Mouse (Mus musculus): Measurements from ENCODE around the gene Rpl29.

Rpl29 gene

DNA sequence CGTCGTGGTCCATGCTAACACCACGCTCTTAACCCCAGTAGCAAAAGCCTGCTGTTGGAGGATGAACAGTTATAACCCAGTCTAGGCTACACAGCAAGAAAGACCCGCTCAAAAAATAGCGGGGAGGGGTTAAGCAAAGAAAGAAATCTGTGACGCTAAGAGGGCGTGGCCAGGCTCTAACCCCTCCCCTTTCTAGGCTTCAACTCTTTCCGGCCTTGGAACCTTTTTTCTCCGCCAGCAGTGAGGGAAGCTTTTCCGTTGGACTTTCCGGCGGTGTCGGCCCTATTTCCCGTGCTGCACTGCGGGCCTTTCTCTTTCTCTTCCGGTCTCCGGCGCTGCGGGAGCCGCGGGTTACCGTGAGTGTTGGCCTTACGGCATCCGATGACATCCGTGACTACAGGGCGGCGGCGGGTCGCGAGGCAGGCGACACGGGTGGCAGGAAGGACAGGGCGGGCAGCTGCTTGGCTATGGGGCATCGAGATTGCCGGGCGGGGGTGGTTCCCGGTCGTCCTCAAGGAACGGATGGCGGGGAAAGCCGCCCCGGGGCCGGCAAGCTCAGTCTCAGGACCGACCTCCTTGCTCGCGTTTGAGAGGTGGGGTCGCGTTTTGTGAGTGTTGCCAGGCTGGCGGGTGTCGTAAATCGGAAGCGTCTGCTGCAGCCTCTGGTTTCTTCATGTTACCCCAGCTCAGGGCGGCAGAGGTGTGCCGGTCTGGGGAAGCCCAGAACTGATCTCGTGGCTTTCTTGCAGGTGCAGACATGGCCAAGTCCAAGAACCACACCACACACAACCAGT is at the start of gene Rpl29:
Rpl29 (plus strand) TSS at position 234 of the 794 bp plus-strand sequence.
- peak; percentile 97 for DNase-seq (ENCODE audit: low spot score)

GRCm38 (mm10) chr9:106386181-106386864 is 42.9 kb upstream of the Rpl29 start:
- no peak for DNase-seq (ENCODE audit: low spot score)

GRCm38 (mm10) chr9:106392828-106393527 is 36.3 kb upstream of the Rpl29 start:
- DNase-seq (ENCODE audit: low spot score) = no peak

GRCm38 (mm10) chr9:106393548-106393947 is 35.7 kb upstream of the Rpl29 start:
- DNase-seq (ENCODE audit: low spot score) = no peak

DNA sequence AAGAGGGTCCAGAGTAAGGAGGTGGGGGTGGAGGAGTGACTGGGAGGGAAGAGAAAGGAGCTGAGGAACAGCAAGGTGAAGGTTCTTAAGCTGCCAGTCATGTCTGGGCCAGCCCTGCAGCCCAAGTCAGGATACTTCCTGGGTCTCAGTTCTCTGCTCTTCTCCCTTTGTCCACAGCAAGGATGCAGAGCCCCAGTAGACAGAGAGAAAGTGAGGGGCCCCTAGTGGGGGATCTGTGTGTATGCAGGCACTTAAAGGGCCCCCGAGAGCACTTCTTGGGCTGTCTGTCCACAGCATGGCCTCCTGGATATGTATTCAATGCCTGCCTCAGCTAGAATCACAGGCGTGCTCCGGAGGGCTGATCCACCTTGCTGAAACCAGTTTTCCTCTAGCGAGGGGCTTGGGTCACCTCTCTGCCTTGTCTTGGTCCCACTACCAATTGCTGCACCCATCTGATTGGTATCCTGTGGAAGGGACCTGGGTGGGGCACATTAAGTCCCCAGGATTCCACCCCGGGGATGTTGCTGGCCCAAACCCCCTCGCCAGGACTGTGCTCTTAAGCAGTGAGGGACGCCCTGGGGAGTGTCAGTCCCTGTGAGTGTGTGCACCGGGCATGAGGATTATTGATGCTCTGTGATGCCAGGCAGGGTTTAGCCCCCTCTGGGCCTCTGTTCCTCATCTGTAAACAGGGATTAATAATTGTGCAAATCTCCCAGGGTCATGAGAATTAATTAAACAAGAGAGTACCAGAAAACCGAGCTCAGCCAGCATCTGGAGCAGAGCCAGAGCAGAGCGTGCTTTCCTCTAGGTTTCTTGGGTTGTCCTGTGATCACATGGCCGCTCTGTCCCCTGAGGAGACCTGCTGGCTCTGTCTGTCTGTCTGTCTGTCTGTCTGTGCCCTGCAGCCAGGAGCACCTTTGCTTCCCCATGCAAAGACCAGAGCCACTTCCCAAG is 34.3 kb upstream of the Rpl29 start:
- no peak for DNase-seq (ENCODE audit: low spot score)

GRCm38 (mm10) chr9:106397733-106398132 is 31.5 kb upstream of the Rpl29 start:
- no peak for DNase-seq (ENCODE audit: low spot score)

GRCm38 (mm10) chr9:106398667-106399311 is 30.5 kb upstream of the Rpl29 start:
- DNase-seq (ENCODE audit: low spot score) = no peak

- DNase-seq (ENCODE audit: low spot score) = no peak
Measured at GRCm38 (mm10) chr9:106399808-106400207, 29.4 kb upstream of the Rpl29 start.

DNA sequence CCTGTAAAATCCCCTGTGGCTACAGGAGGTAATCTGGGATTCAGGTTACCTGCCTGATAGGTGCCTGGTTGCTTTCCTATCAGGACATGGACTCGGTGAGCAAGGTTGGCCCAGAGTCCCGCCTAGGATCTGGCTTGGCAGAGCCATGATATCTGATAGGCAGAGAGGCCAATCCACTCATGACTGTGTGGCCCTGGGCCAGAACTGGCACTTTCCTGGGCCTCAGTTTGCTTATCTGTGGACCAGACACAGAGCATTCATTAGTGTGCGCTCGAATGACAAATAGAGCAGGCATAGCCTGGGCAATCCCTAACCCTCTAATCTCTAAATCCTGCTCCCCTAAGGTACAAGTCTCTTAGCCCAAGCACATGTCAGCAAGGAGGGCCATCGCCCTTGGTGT is 27.1 kb upstream of the Rpl29 start:
- DNase-seq (ENCODE audit: low spot score) = no peak

GRCm38 (mm10) chr9:106402607-106403375 is 26.5 kb upstream of the Rpl29 start:
- no peak for DNase-seq (ENCODE audit: low spot score)

DNA sequence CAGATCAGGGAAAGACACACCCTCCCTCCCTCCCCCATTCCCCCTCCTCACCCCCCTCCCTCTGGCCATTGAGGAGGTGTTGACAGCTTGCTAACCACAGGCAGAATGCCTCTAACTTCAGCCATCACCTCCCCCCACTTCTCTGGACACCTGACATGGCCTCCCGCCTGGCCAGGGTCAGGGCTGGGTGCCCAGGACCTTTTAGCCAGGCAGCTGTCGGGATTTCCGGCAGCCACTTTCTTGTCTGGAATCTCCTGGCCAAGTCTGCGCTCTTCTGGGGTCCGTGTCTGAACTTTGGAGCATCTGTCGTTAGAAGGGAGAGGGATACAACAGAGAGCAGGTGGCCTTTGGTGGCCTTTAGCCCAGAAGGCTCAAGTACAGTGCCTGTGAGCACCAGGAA is 24.0 kb upstream of the Rpl29 start:
- no peak for DNase-seq (ENCODE audit: low spot score)

GRCm38 (mm10) chr9:106406443-106407078 is 22.7 kb upstream of the Rpl29 start:
- no peak for DNase-seq (ENCODE audit: low spot score)

DNA sequence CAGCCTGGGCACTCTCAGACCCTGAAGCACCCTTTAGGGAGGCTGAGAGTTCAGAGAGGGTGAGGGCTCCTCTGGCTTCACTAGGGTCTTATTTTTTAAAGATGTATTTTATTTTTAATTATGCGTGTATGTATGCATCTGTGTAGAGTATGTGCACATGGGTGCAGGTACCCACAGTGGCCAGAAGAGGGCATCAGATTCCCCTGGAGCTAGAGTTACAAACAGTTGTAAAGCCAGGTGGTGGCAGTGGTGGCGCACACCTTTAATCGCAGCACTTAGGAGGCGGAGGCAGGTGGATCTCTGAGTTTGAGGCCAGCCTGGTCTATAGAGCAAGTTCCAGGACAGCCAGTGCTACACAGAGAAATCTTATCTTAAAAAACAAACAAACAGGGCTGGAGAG is 20.2 kb upstream of the Rpl29 start:
- no peak for DNase-seq (ENCODE audit: low spot score)

DNA sequence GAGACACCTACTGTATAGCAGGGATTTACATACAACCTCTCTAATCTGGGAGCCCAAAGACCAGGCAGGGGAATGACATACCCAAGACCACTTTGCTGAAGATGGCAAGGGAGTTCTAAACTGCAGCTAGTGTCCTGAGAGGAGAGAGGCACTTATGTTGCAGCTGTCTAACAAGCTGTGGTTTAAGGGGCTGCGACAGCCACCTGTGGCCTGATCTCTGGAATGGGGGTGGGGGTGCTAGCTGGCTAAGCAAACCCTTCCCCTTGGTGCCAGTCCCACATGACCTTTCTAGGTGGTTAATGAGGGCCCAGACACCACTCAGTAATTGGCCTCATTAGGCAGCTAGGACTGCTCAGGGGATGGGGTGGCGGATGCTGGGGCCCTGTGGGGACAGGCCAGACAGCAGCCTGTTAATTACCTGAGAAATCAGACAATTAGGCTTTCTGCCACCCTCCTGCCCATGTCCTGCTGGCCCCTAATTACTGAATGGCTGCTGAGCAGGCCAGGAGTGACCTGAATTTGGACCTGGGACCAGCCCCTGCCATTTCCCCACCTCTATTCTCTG is 19.1 kb upstream of the Rpl29 start:
- DNase-seq (ENCODE audit: low spot score) = no peak

DNA sequence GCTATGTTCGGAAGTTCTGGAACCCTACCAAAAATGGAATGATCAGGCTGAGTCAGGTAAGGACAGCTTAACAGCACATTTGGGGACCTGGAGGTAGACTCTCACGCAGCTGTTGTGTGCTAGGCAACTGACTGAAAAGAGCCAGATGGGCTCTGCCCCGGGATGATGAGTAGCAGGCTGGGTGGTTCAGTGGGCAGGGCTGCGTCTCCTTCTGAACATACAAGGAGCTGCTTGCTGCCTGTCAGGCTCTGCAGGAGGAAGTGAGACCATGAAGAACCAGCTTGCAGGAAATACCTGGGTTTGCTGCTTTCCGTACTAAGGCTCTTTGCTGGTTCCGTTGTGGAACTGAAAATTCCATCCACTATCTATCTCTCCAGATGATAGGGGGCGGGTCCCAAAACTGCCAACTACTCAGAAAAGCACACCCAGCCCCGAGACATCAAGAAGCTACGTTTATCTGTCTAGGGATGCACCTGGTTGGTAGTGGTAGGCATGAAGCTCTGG is 18.1 kb upstream of the Rpl29 start:
- no peak for DNase-seq (ENCODE audit: low spot score)

- no peak for DNase-seq (ENCODE audit: low spot score)
Measured at GRCm38 (mm10) chr9:106411729-106412128, 17.5 kb upstream of the Rpl29 start.

DNA sequence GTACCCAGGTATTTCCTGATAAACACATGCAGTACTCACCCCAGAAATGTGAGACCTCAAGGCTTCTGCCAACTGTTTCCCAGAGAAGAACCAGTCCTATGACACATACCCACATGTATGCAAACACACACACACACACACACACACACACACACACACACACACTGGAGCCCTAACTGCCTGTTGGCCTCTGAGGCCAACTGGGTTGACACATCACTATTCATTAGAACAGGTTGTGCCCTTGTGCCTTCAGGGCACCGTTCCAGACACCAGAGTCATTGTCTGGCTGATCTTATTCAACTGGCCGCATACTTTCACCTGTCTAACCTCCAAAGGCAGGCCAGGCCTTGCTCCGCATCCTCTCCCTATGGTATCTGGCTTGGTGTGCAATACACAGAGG is 17.0 kb upstream of the Rpl29 start:
- no peak for DNase-seq (ENCODE audit: low spot score)

DNA sequence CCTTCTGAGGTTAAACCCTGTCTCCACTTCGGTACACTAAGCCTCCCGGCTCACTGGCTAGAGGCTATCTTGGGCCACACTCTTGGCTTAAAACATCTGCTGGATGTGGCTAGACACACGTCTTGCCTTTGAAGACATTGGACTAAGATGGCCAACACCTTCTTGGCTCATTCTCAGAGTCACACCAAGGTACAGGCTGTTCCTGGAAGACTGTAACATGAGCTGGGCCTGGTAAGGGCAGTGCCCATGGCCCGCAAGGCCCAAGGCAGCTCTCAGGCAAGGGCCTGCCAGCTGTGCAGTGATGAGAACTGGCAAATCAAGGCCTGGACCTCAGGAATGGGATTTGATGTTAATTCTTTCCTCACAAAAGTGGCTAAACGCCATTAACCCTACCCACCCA is 15.6 kb upstream of the Rpl29 start:
- DNase-seq (ENCODE audit: low spot score) = no peak

DNA sequence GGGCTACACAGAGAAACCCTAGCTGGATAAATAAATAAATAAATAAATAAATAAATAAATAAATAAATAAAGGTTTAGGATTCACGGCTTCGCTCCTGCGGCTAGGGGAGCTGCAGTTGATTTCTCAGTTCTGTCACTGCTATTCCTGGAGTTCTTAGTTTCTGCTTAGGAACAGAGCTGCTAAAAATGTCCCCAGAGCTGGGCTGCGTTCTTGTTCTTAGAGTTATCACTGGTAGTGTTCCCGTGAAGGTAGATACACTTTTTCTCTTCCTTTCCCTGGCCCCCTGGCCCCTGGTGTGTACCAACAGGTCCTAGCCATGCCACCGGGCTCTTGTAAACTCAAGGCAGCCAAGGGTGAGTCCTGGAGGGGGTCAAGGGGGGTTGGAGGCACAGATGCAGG is 12.4 kb upstream of the Rpl29 start:
- no peak for DNase-seq (ENCODE audit: low spot score)
